Mouse (Mus musculus) CH12.LX (cell line): ENCODE measurements around the gene Sstr3.

ENCODE experiments used
- CTCF ChIP-seq, 2 experiments: IDR thresholded peaks in 1 of 2; conservative IDR thresholded peaks in 1 of 2; 2 replicates each; pipeline ENCODE4 v1.5.1; 2011 to 2012; ENCODE audit warnings: low read depth in 2 of 2, low read length in 2 of 2, improper control_type of control experiment in 1 of 2, inconsistent platforms in 1 of 2, mild to moderate bottlenecking in 1 of 2, moderate library complexity in 1 of 2
- RCOR1 ChIP-seq: conservative IDR thresholded peaks from 2 replicates; pipeline ENCODE4 v1.6.1; 2012; ENCODE audit warnings: low read depth, mild to moderate bottlenecking, inconsistent platforms, low read length, improper control_type of control experiment
- SIN3A ChIP-seq: IDR thresholded peaks from 2 replicates; pipeline ENCODE4 v1.6.1; 2012; ENCODE audit warnings: low read length, improper control_type of control experiment, inconsistent platforms
- SMC3 ChIP-seq: IDR thresholded peaks from 2 replicates; pipeline ENCODE4 v1.6.1; 2011; ENCODE audit warnings: low read depth, low read length, improper control_type of control experiment

- TF ChIP-seq CTCF (conservative IDR thresholded peaks at IDR 0.05 in 1 of 2, IDR thresholded peaks at IDR 0.05 in 1 of 2; ENCODE audit: low read depth in 2 of 2, low read length in 2 of 2), result no peak
- TF ChIP-seq SIN3A, result no peak
- no peak for TF ChIP-seq SMC3
- no peak for TF ChIP-seq RCOR1
Measured at GRCm38 (mm10) chr15:78542767-78543303, 1.6 kb downstream of the Sstr3 start.
